Mouse (Mus musculus) olfactory bulb, adult 2 months (tissue): ENCODE results near the gene Mettl21e. TPM values are rescaled to one million over a fixed set of nuclear protein-coding genes. Genes with fewer than 3 reads are reported as not detected.

Experiments
- H3K27ac ChIP-seq: fragments of 200-500 bp; 2 replicates; pipeline ENCODE4 v1.5.1; 2012; ENCODE audit warnings: low read depth, low read length; ENCODE audit not compliant: insufficient read depth
- H3K4me1 ChIP-seq: fragments of 200-500 bp; 2 replicates; pipeline ENCODE4 v1.6.1; 2012; ENCODE audit warnings: low read length; ENCODE audit not compliant: control insufficient read depth, insufficient read depth
- H3K4me3 ChIP-seq: fragments of 200-500 bp; 2 replicates; pipeline ENCODE4 v1.5.1; 2012; ENCODE audit warnings: mild to moderate bottlenecking, low read depth, low read length, moderate library complexity; ENCODE audit not compliant: insufficient read depth
- CTCF ChIP-seq: fragments of 200-500 bp; IDR thresholded peaks from 2 replicates; pipeline ENCODE4 v1.5.1; 2012; ENCODE audit warnings: low read depth, mild to moderate bottlenecking, low read length, moderate library complexity; ENCODE audit not compliant: insufficient read depth
- POLR2A ChIP-seq: fragments of 200-500 bp; IDR thresholded peaks from 2 replicates; pipeline ENCODE4 v1.6.1; 2012; ENCODE audit warnings: mild to moderate bottlenecking, low read depth, low read length, moderate library complexity; ENCODE audit not compliant: insufficient read depth
- WGBS: fragments of 180-500 bp; shearing (Covaris S2); methylation state at CpG from one replicate; pipeline ENCODE4 v1.1.7; 2018; 5-methylcytosine and 5-hydroxymethylcytosine counted together
- polyA plus RNA-seq: library from polyadenylated mRNA; stranded (reverse); fragments of >200 nt; gene quantifications from 2 replicates; pipeline ENCODE4 v1.2.4, GENCODE M21; 2012; ENCODE audit warnings: low replicate concordance; ENCODE audit not compliant: missing spikeins, insufficient read depth, insufficient read length

The Mettl21e gene
- polyA plus RNA-seq, 1 experiment, result not detected

DNA sequence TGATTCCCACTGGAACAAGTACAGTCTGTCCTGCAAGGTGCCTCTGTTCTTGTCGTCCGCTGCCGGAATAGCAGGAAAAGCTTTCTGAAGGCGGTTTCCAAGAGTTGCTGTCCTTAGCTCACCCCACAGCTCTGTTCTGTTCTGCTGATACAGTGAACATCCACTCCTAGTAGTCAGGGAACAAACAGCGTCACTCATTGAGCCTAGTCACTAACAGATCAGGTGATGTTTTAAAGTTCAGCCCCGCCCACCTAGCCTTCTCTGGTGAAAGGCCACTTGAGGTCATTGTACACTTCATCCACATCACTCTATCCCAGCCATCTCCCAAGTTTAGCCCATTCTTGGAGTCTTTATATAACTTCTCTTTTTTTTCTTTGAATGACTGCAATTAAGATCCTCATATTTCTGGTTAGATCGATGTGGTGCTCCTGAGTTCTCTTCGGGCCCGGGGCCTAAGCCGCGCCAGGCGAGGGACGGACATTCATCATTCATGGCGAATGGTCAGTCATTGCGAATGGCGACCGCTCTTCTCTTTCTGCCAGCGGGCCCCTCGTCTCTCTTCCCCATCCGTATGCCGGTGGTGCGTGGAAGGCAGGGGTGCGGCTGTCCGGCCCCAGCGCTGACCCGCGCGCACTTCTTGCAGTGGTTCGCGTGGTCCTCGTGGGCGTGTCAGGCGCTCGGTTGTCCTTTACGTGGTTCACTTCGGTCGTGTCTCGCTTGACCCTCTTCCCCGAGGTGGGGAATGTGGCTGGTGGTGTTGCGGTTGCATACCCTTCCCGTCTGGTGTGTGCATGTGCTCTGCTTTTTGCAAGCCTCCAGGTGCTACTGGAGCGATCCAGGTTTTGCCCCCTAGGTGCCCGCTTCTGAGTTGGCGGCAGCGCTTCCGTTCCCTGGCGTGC, 20.2 kb downstream of the Mettl21e start:
- TF ChIP-seq POLR2A (no peak), CTCF (no peak)
- H3K4me1 ChIP-seq, result peaks cover 6% of the 10 kb centered on the region
- peak overlapping the region; percentile 44 for H3K4me3 ChIP-seq
- no peak overlapping the region for H3K27ac ChIP-seq
- WGBS, result 11% methylated on average over 45 of the region's 47 CpGs

DNA sequence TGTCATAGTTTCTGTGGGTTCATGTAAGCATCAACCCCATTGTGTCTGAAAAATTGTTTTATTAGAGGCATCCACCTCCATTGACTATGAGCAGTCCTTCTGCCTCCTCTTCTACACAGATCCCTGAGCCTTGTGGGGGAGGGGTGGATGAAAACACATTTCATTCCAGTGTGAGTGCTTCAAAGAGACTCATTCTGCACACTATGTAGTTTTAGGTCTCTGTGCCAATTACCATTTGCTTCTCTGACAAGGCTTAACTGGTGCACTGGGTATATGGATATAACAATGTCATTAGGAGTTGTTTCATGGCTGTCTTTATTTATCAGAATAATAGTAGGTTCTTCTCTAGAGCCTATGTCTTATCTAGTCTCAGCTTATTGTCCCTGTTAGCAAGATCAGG, 32.4 kb downstream of the Mettl21e start:
- H3K4me3 ChIP-seq, result no peak overlapping the region
- no peak for TF ChIP-seq POLR2A
- no peak for TF ChIP-seq CTCF
- H3K4me1 ChIP-seq, result no peaks in the 10 kb centered on the region
- no peak overlapping the region for H3K27ac ChIP-seq

- Histone ChIP-seq H3K4me3 (no peak overlapping the region), H3K4me1 (no peaks in the 10 kb centered on the region), H3K27ac (no peak overlapping the region)
- WGBS, result 92% methylated on average over 5 of the region's 5 CpGs
- TF ChIP-seq CTCF, result no peak
- TF ChIP-seq POLR2A, result no peak
Measured at GRCm38 (mm10) chr1:44178086-44178485, 40.7 kb downstream of the Mettl21e start.

- Histone ChIP-seq H3K4me1 (no peaks in the 10 kb centered on the region), H3K27ac (no peak overlapping the region), H3K4me3 (no peak overlapping the region)
- no peak for TF ChIP-seq CTCF
- no peak for TF ChIP-seq POLR2A
- WGBS, result 91% methylated on average over 8 of the region's 8 CpGs
Measured at GRCm38 (mm10) chr1:44173903-44174302, 44.9 kb downstream of the Mettl21e start.

DNA sequence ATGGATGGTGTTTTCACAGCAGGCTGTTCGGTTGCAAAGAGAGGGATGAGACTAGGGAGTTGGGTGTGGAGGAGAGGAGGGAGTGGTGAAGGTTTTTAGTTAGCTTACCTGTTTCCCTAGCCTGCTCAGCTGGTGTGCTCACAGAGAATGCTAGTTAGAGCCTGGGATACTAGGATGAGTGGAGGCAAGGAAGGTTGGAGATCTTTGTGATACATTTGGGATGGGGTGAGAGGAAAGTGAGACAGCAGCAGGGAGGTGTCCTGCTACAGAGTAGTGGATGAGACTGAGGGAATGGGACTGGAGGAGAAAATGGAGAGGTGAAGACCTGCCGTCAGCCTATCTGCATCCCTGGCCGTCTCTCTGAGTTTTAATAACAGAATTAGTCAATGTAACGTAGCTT, 46.1 kb downstream of the Mettl21e start:
- WGBS, result 95% methylated on average over 4 of the region's 4 CpGs

GRCm38 (mm10) chr1:44167859-44168383, 50.8 kb downstream of the Mettl21e start:
- 98% methylated on average over 3 of the region's 3 CpGs for WGBS
- H3K27ac ChIP-seq, result no peak overlapping the region
- TF ChIP-seq CTCF (no peak), POLR2A (no peak)
- no peak overlapping the region for H3K4me3 ChIP-seq
- no peaks in the 10 kb centered on the region for H3K4me1 ChIP-seq

More for the DNA sequence above, 46.1 kb downstream of the Mettl21e start:
- Histone ChIP-seq H3K4me3 (no peak overlapping the region), H3K4me1 (no peaks in the 10 kb centered on the region), H3K27ac (no peak overlapping the region)
- no peak for TF ChIP-seq POLR2A
- TF ChIP-seq CTCF, result no peak

GRCm38 (mm10) chr1:44162389-44162788, 56.4 kb downstream of the Mettl21e start:
- Histone ChIP-seq H3K27ac (no peak overlapping the region), H3K4me3 (no peak overlapping the region), H3K4me1 (no peaks in the 10 kb centered on the region)
- TF ChIP-seq POLR2A (no peak), CTCF (no peak)
- WGBS, result 94% methylated on average over 5 of the region's 5 CpGs

GRCm38 (mm10) chr1:44161818-44162217, 56.9 kb downstream of the Mettl21e start:
- WGBS, result 93% methylated on average over 6 of the region's 6 CpGs
- H3K27ac ChIP-seq, result no peak overlapping the region
- no peak overlapping the region for H3K4me3 ChIP-seq
- TF ChIP-seq CTCF (no peak), POLR2A (no peak)
- H3K4me1 ChIP-seq, result no peaks in the 10 kb centered on the region

- H3K27ac ChIP-seq, result no peak overlapping the region
- H3K4me1 ChIP-seq, result no peaks in the 10 kb centered on the region; the same call in 1 of the 2 replicates
- TF ChIP-seq CTCF (no peak), POLR2A (no peak)
- no peak overlapping the region for H3K4me3 ChIP-seq
- 95% methylated on average over 6 of the region's 6 CpGs for WGBS
Measured at GRCm38 (mm10) chr1:44158317-44158716, 60.4 kb downstream of the Mettl21e start.
